Mouse (Mus musculus) intestine, embryonic 14.5 days (tissue): ENCODE data around the gene Cisd3. TPM values are rescaled to one million over a fixed set of nuclear protein-coding genes. Genes with fewer than 3 reads are reported as not detected.

Source experiments
- ATAC-seq: fragments of 200-750 bp; cut with Nextera tagmentation; replicated peaks from 2 replicates; pipeline ENCODE4 v1.8.0; 2017; ENCODE audit warnings: low read depth, moderate number of reproducible peaks, moderate TSS enrichment, moderate library complexity; ENCODE audit not compliant: low FRiP score, low TSS enrichment
- DNase-seq: peaks from one replicate; pipeline ENCODE4 v3.0.0-alpha.2; 2018; ENCODE audit warnings: low spot score
- H3K27ac ChIP-seq: fragments of 300-500 bp; sonication (generic); 2 replicates; pipeline ENCODE4 v1.5.1; 2014; ENCODE audit warnings: low read depth, mild to moderate bottlenecking, control low read depth
- H3K27me3 ChIP-seq: fragments of 300-500 bp; sonication (generic); replicated peaks from 2 replicates; pipeline ENCODE4 v1.6.1; 2014; ENCODE audit warnings: low read length, control low read depth; ENCODE audit not compliant: control insufficient read depth, insufficient read depth
- H3K36me3 ChIP-seq: fragments of 300-500 bp; sonication (generic); 2 replicates; pipeline ENCODE4 v1.6.1; 2014; ENCODE audit warnings: low read length, control low read depth; ENCODE audit not compliant: control insufficient read depth, insufficient read depth
- H3K4me1 ChIP-seq: fragments of 300-500 bp; sonication (generic); replicated peaks from 2 replicates; pipeline ENCODE4 v1.6.1; 2014; ENCODE audit warnings: low read length, control low read depth, mixed read lengths; ENCODE audit not compliant: control insufficient read depth, insufficient read depth
- H3K4me2 ChIP-seq: fragments of 300-500 bp; sonication (generic); 2 replicates; pipeline ENCODE4 v1.6.1; 2014; ENCODE audit warnings: low read length
- H3K4me3 ChIP-seq: fragments of 300-500 bp; sonication (generic); 2 replicates; pipeline ENCODE4 v1.5.1; 2014; ENCODE audit warnings: low read depth, low read length, control low read depth, mixed read lengths
- H3K9ac ChIP-seq: fragments of 300-500 bp; sonication (generic); 2 replicates; pipeline ENCODE4 v1.6.1; 2014; ENCODE audit warnings: mild to moderate bottlenecking, low read length
- H3K9me3 ChIP-seq: fragments of 300-500 bp; sonication (generic); 2 replicates; pipeline ENCODE4 v1.6.1; 2016; ENCODE audit warnings: low read length, control low read depth; ENCODE audit not compliant: control insufficient read depth
- WGBS: fragments of 180-500 bp; shearing (Covaris S2); extraction: QIAGEN DNeasy Blood & Tissue Kit; methylation state at CpG from one replicate; pipeline ENCODE4 v1.1.7; 2014; 5-methylcytosine and 5-hydroxymethylcytosine counted together
- polyA plus RNA-seq: library from polyadenylated mRNA; unstranded; fragments of >200 nt; fragmentation: Nextera tagmentation; extraction: Ambion mirVana; gene quantifications from 2 replicates; pipeline ENCODE4 v1.2.1, GENCODE M21; 2014

Gene Cisd3
- polyA plus RNA-seq, 1 experiment from 2014 or later, result 47.9 TPM

- ATAC-seq (no peak), DNase-seq (no peak)
- peaks cover 45% of the 10 kb centered on the region for H3K36me3 ChIP-seq
- H3K9me3 ChIP-seq, result no peaks in the 10 kb centered on the region
- no peak overlapping the region for H3K4me2 ChIP-seq
- H3K9ac ChIP-seq, result no peak overlapping the region
- 90% methylated on average over 13 of the region's 13 CpGs for WGBS
- no peak overlapping the region for H3K27ac ChIP-seq
- H3K4me1 ChIP-seq, result peaks cover 47% of the 10 kb centered on the region
- H3K27me3 ChIP-seq, result peaks cover 16% of the 10 kb centered on the region
- H3K4me3 ChIP-seq, result no peak overlapping the region
Observed at GRCm38 (mm10) chr11:97665431-97665830, 20.2 kb upstream of the Cisd3 start.

GRCm38 (mm10) chr11:97666221-97666620, 19.4 kb upstream of the Cisd3 start:
- Histone ChIP-seq H3K4me2 (no peak overlapping the region), H3K36me3 (peaks cover 53% of the 10 kb centered on the region), H3K27ac (no peak overlapping the region), H3K9me3 (no peaks in the 10 kb centered on the region), H3K4me1 (peaks cover 41% of the 10 kb centered on the region), H3K4me3 (no peak overlapping the region), H3K9ac (no peak overlapping the region), H3K27me3 (peaks cover 11% of the 10 kb centered on the region)
- DNase-seq (no peak), ATAC-seq (no peak)
- WGBS, result 92% methylated on average over 7 of the region's 7 CpGs

- Histone ChIP-seq H3K4me3 (no peak overlapping the region), H3K4me2 (no peak overlapping the region), H3K27ac (no peak overlapping the region), H3K36me3 (peaks cover 59% of the 10 kb centered on the region), H3K4me1 (peaks cover 35% of the 10 kb centered on the region), H3K9me3 (no peaks in the 10 kb centered on the region), H3K9ac (no peak overlapping the region), H3K27me3 (peaks cover 6% of the 10 kb centered on the region)
- no peak for ATAC-seq
- DNase-seq, result no peak
- 90% methylated on average over 15 of the region's 15 CpGs for WGBS
Observed at GRCm38 (mm10) chr11:97666794-97667193, 18.8 kb upstream of the Cisd3 start.

GRCm38 (mm10) chr11:97668160-97668559, 17.5 kb upstream of the Cisd3 start:
- 95% methylated on average over 7 of the region's 7 CpGs for WGBS
- no peak overlapping the region for H3K4me3 ChIP-seq
- no peak overlapping the region for H3K27ac ChIP-seq
- ATAC-seq (no peak), DNase-seq (peak; percentile 48)
- H3K27me3 ChIP-seq, result no peaks in the 10 kb centered on the region
- peaks cover 29% of the 10 kb centered on the region for H3K4me1 ChIP-seq
- no peaks in the 10 kb centered on the region for H3K9me3 ChIP-seq
- H3K36me3 ChIP-seq, result peaks cover 72% of the 10 kb centered on the region
- no peak overlapping the region for H3K9ac ChIP-seq
- no peak overlapping the region for H3K4me2 ChIP-seq

GRCm38 (mm10) chr11:97669268-97669667, 16.4 kb upstream of the Cisd3 start:
- Histone ChIP-seq H3K27me3 (no peaks in the 10 kb centered on the region), H3K36me3 (peaks cover 83% of the 10 kb centered on the region), H3K27ac (no peak overlapping the region), H3K9me3 (no peaks in the 10 kb centered on the region), H3K4me3 (no peak overlapping the region), H3K4me1 (peaks cover 27% of the 10 kb centered on the region), H3K9ac (no peak overlapping the region), H3K4me2 (no peak overlapping the region)
- no peak for ATAC-seq
- 64% methylated on average over 15 of the region's 15 CpGs for WGBS
- DNase-seq, result peak; percentile 48

- H3K9ac ChIP-seq, result no peak overlapping the region
- no peak overlapping the region for H3K4me3 ChIP-seq
- H3K9me3 ChIP-seq, result no peaks in the 10 kb centered on the region
- H3K4me1 ChIP-seq, result peaks cover 21% of the 10 kb centered on the region
- H3K27ac ChIP-seq, result no peak overlapping the region
- no peaks in the 10 kb centered on the region for H3K27me3 ChIP-seq
- no peak overlapping the region for H3K4me2 ChIP-seq
- peak; percentile 51 for DNase-seq
- WGBS, result 16% methylated on average over 6 of the region's 6 CpGs
- no peak for ATAC-seq
- H3K36me3 ChIP-seq, result peaks cover 88% of the 10 kb centered on the region
Observed at GRCm38 (mm10) chr11:97669829-97670228, 15.8 kb upstream of the Cisd3 start.

- Histone ChIP-seq H3K27ac (no peak overlapping the region), H3K4me2 (no peak overlapping the region), H3K27me3 (no peaks in the 10 kb centered on the region), H3K9me3 (no peaks in the 10 kb centered on the region), H3K4me1 (peaks cover 15% of the 10 kb centered on the region), H3K36me3 (peaks cover 92% of the 10 kb centered on the region), H3K4me3 (no peak overlapping the region), H3K9ac (no peak overlapping the region)
- WGBS, result 66% methylated on average over 13 of the region's 13 CpGs
- ATAC-seq, result no peak
- peak; percentile 46 for DNase-seq
Observed at GRCm38 (mm10) chr11:97670234-97671176, 15.1 kb upstream of the Cisd3 start.

GRCm38 (mm10) chr11:97671177-97671527, 14.5 kb upstream of the Cisd3 start:
- WGBS, result 61% methylated on average over 2 of the region's 2 CpGs
- H3K9me3 ChIP-seq, result no peaks in the 10 kb centered on the region
- no peak overlapping the region for H3K4me2 ChIP-seq
- no peak overlapping the region for H3K27ac ChIP-seq
- no peak for ATAC-seq
- peaks cover 91% of the 10 kb centered on the region for H3K36me3 ChIP-seq
- peaks cover 14% of the 10 kb centered on the region for H3K4me1 ChIP-seq
- no peak for DNase-seq
- no peak overlapping the region for H3K4me3 ChIP-seq
- H3K27me3 ChIP-seq, result no peaks in the 10 kb centered on the region
- H3K9ac ChIP-seq, result no peak overlapping the region

- Histone ChIP-seq H3K27me3 (no peaks in the 10 kb centered on the region), H3K9me3 (no peaks in the 10 kb centered on the region), H3K4me3 (no peak overlapping the region), H3K4me2 (no peak overlapping the region), H3K27ac (no peak overlapping the region), H3K9ac (no peak overlapping the region), H3K36me3 (peaks cover 94% of the 10 kb centered on the region), H3K4me1 (peaks cover 14% of the 10 kb centered on the region)
- DNase-seq (no peak), ATAC-seq (no peak)
- 87% methylated on average over 11 of the region's 11 CpGs for WGBS
Observed at GRCm38 (mm10) chr11:97673148-97673547, 12.5 kb upstream of the Cisd3 start.
